Mouse (Mus musculus) embryonic facial prominence, embryonic 14.5 days (tissue): ENCODE results near the gene Rnf185. TPM values are rescaled to one million over a fixed set of nuclear protein-coding genes. Genes with fewer than 3 reads are reported as not detected.

Source experiments
- ATAC-seq: fragments of 200-750 bp; cut with Nextera tagmentation; 2 replicates; pipeline ENCODE4 v1.8.0; 2017; ENCODE audit warnings: low read depth, moderate number of reproducible peaks, moderate TSS enrichment
- DNase-seq: peaks from one replicate; pipeline ENCODE4 v3.0.0-alpha.2; 2015; ENCODE audit warnings: low spot score
- H3K27ac ChIP-seq: fragments of 300-500 bp; sonication (generic); replicated peaks from 2 replicates; pipeline ENCODE4 v1.5.1; 2014; ENCODE audit warnings: low read depth, mild to moderate bottlenecking, low read length, moderate library complexity
- H3K27me3 ChIP-seq: fragments of 300-500 bp; sonication (generic); replicated peaks from 2 replicates; pipeline ENCODE4 v1.6.1; 2014; ENCODE audit warnings: low read length; ENCODE audit not compliant: control insufficient read depth, insufficient read depth
- H3K36me3 ChIP-seq: fragments of 300-500 bp; sonication (generic); 2 replicates; pipeline ENCODE4 v1.6.1; 2014; ENCODE audit warnings: low read length, mixed read lengths; ENCODE audit not compliant: control insufficient read depth, insufficient read depth
- H3K4me1 ChIP-seq: fragments of 300-500 bp; sonication (generic); 2 replicates; pipeline ENCODE4 v1.6.1; 2014; ENCODE audit warnings: antibody characterized with exemption, low read length; ENCODE audit not compliant: control insufficient read depth, insufficient read depth
- H3K4me2 ChIP-seq: fragments of 300-500 bp; sonication (generic); 2 replicates; pipeline ENCODE4 v1.6.1; 2014; ENCODE audit warnings: low read depth, mild to moderate bottlenecking, low read length, moderate library complexity, mixed read lengths
- H3K4me3 ChIP-seq: fragments of 300-500 bp; sonication (generic); 2 replicates; pipeline ENCODE4 v1.5.1; 2014; ENCODE audit warnings: low read depth, mild to moderate bottlenecking, low read length
- H3K9ac ChIP-seq: fragments of 300-500 bp; sonication (generic); 2 replicates; pipeline ENCODE4 v1.6.1; 2014; ENCODE audit warnings: low read depth, mild to moderate bottlenecking, low read length, moderate library complexity, mixed read lengths
- H3K9me3 ChIP-seq: fragments of 300-500 bp; sonication (generic); 2 replicates; pipeline ENCODE4 v1.6.1; 2016; ENCODE audit warnings: low read length; ENCODE audit not compliant: control insufficient read depth
- WGBS: fragments of 180-500 bp; shearing (Covaris S2); extraction: QIAGEN DNeasy Blood & Tissue Kit; methylation state at CpG from one replicate; pipeline ENCODE4 v1.1.7; 2014; 5-methylcytosine and 5-hydroxymethylcytosine counted together
- polyA plus RNA-seq: library from polyadenylated mRNA; unstranded; fragments of >200 nt; fragmentation: Nextera tagmentation; extraction: Ambion mirVana; gene quantifications from 2 replicates; pipeline ENCODE4 v1.2.1, GENCODE M21; 2014

The Rnf185 gene
- polyA plus RNA-seq, 1 experiment from 2014 or later = 37.1 TPM

GRCm38 (mm10) chr11:3441696-3442443, 10.3 kb downstream of the Rnf185 start:
- peak; percentile 78 for DNase-seq
- Histone ChIP-seq H3K4me2 (no peak overlapping the region), H3K9ac (no peak overlapping the region), H3K4me3 (no peak overlapping the region), H3K9me3 (no peaks in the 10 kb centered on the region), H3K27me3 (no peaks in the 10 kb centered on the region), H3K27ac (no peak overlapping the region), H3K4me1 (no peaks in the 10 kb centered on the region), H3K36me3 (no peaks in the 10 kb centered on the region)
- 0 out of 2 replicates have a peak, but pooled peaks have one; percentile 50 for ATAC-seq

GRCm38 (mm10) chr11:3437621-3438020, 14.5 kb downstream of the Rnf185 start:
- Histone ChIP-seq H3K36me3 (no peaks in the 10 kb centered on the region), H3K27ac (no peak overlapping the region), H3K4me2 (no peak overlapping the region), H3K4me1 (no peaks in the 10 kb centered on the region), H3K4me3 (no peak overlapping the region), H3K27me3 (no peaks in the 10 kb centered on the region), H3K9ac (no peak overlapping the region), H3K9me3 (no peaks in the 10 kb centered on the region)
- DNase-seq (peak; percentile 19), ATAC-seq (no peak)
- 81% methylated on average over 1 of the region's 1 CpGs for WGBS

- H3K27ac ChIP-seq = no peak overlapping the region
- H3K4me2 ChIP-seq = no peak overlapping the region
- H3K9ac ChIP-seq = no peak overlapping the region
- no peaks in the 10 kb centered on the region for H3K9me3 ChIP-seq
- H3K4me1 ChIP-seq = no peaks in the 10 kb centered on the region
- no peaks in the 10 kb centered on the region for H3K36me3 ChIP-seq
- no peak overlapping the region for H3K4me3 ChIP-seq
- WGBS = 84% methylated on average over 4 of the region's 4 CpGs
- no peaks in the 10 kb centered on the region for H3K27me3 ChIP-seq
- ATAC-seq = no peak
- DNase-seq = no peak
Observed at GRCm38 (mm10) chr11:3433809-3434208, 18.4 kb downstream of the Rnf185 start.

GRCm38 (mm10) chr11:3431976-3432603, 20.1 kb downstream of the Rnf185 start:
- H3K27me3 ChIP-seq = no peaks in the 10 kb centered on the region
- no peaks in the 10 kb centered on the region for H3K36me3 ChIP-seq
- H3K4me3 ChIP-seq = no peak overlapping the region
- H3K4me1 ChIP-seq = no peaks in the 10 kb centered on the region
- no peaks in the 10 kb centered on the region for H3K9me3 ChIP-seq
- H3K4me2 ChIP-seq = no peak overlapping the region
- ATAC-seq (no peak), DNase-seq (no peak)
- no peak overlapping the region for H3K27ac ChIP-seq
- 95% methylated on average over 6 of the region's 6 CpGs for WGBS
- H3K9ac ChIP-seq = no peak overlapping the region

GRCm38 (mm10) chr11:3431515-3431914, 20.6 kb downstream of the Rnf185 start:
- H3K4me2 ChIP-seq = no peak overlapping the region
- no peak overlapping the region for H3K27ac ChIP-seq
- WGBS = 85% methylated on average over 3 of the region's 3 CpGs
- no peaks in the 10 kb centered on the region for H3K4me1 ChIP-seq
- no peaks in the 10 kb centered on the region for H3K27me3 ChIP-seq
- H3K4me3 ChIP-seq = no peak overlapping the region
- no peaks in the 10 kb centered on the region for H3K9me3 ChIP-seq
- H3K9ac ChIP-seq = no peak overlapping the region
- ATAC-seq (no peak), DNase-seq (no peak)
- H3K36me3 ChIP-seq = no peaks in the 10 kb centered on the region

- Histone ChIP-seq H3K27me3 (no peaks in the 10 kb centered on the region), H3K4me1 (no peaks in the 10 kb centered on the region), H3K4me2 (no peak overlapping the region), H3K36me3 (peaks cover 25% of the 10 kb centered on the region), H3K27ac (no peak overlapping the region), H3K9me3 (no peaks in the 10 kb centered on the region), H3K9ac (no peak overlapping the region), H3K4me3 (no peak overlapping the region)
- no peak for ATAC-seq
- DNase-seq = no peak
- WGBS = 84% methylated on average over 7 of the region's 7 CpGs
Observed at GRCm38 (mm10) chr11:3428632-3429031, 23.5 kb downstream of the Rnf185 start.

- Histone ChIP-seq H3K36me3 (peaks cover 34% of the 10 kb centered on the region), H3K4me3 (no peak overlapping the region), H3K4me2 (no peak overlapping the region), H3K27me3 (no peaks in the 10 kb centered on the region), H3K9ac (no peak overlapping the region), H3K27ac (no peak overlapping the region), H3K4me1 (no peaks in the 10 kb centered on the region), H3K9me3 (no peaks in the 10 kb centered on the region)
- ATAC-seq (no peak), DNase-seq (no peak)
- 81% methylated on average over 3 of the region's 3 CpGs for WGBS
Observed at GRCm38 (mm10) chr11:3427697-3428230, 24.4 kb downstream of the Rnf185 start.

- no peak for ATAC-seq
- H3K36me3 ChIP-seq = peaks cover 65% of the 10 kb centered on the region
Observed at GRCm38 (mm10) chr11:3422242-3422641, 29.9 kb downstream of the Rnf185 start.

More at GRCm38 (mm10) chr11:3422242-3422641, 29.9 kb downstream of the Rnf185 start:
- no peak overlapping the region for H3K9ac ChIP-seq
- H3K9me3 ChIP-seq = no peaks in the 10 kb centered on the region
- H3K27me3 ChIP-seq = no peaks in the 10 kb centered on the region
- 78% methylated on average over 4 of the region's 4 CpGs for WGBS
- no peak overlapping the region for H3K4me3 ChIP-seq
- no peaks in the 10 kb centered on the region for H3K4me1 ChIP-seq
- no peak overlapping the region for H3K4me2 ChIP-seq
- no peak overlapping the region for H3K27ac ChIP-seq
- DNase-seq = no peak
